18 mouse cellular contexts compared by ENCODE assay signal in the genomic region with DNA sequence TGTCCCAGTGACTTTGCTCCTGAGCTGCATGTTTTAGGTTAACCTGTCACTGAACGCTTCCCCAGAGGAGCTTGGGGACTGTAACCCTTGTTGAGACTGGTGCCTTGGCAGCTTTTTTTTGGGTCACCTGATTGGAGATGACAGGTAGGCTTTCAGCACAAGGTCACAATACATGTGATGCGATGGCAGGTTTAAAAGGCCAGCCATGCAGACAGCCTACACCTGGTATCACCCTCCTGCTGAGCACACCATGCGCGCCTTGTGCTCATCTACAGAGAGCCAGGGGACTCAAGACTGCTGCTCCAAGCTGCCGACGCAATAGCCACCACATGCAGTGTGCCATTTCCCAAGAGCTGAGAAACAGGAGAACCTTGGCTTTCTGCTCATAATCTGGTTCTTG. TPM values are rescaled to one million over a fixed set of nuclear protein-coding genes. Genes with fewer than 3 reads are reported as not detected.
DNase-seq lines count a peak whose midpoint lies in the region; ATAC-seq and TF ChIP-seq lines count a peak whose summit lies in the region.
"Had no signal": no experiment of that assay in that cellular context is flagged by ENCODE, and none has a peak within 500 bp of the region (broad histone marks: within the 10 kb centered on the region; RNA-seq: fewer than 3 reads in every experiment).

No protein-coding gene starts in this region.

- no peak overlapping the region for H3K4me3 ChIP-seq in liver, embryonic 11.5 days (ENCODE audit: low read depth, low read length)
- no peak overlapping the region for H3K4me3 ChIP-seq in liver, postnatal 0 days (ENCODE audit: low read depth, low read length)
- H3K4me3 ChIP-seq in intestine, postnatal 0 days (ENCODE audit: low read depth, low read length), result no peak overlapping the region
- H3K4me3 ChIP-seq: heart, embryonic 12.5 days had no signal

- peak overlapping the region; percentile 91; the same call in 1 of the 2 replicates for H3K9ac ChIP-seq in liver, embryonic 11.5 days (ENCODE audit: low read depth, low read length)
- H3K9ac ChIP-seq in liver, postnatal 0 days (replicated peaks), result no peak overlapping the region
- H3K9ac ChIP-seq in intestine, postnatal 0 days (ENCODE audit: low read depth, low read length), result no peak overlapping the region

- 97% methylated on average over 6 of the region's 6 CpGs for WGBS in liver, embryonic 11.5 days
- WGBS in liver, postnatal 0 days (ENCODE audit: insufficient replicate concordance), result 93% methylated on average over 6 of the region's 6 CpGs
- 90% methylated on average over 6 of the region's 6 CpGs for WGBS in intestine, postnatal 0 days

- no peaks in the 10 kb centered on the region for H3K27me3 ChIP-seq in liver, embryonic 11.5 days (replicated peaks; ENCODE audit: control insufficient read depth, insufficient read depth, low read length)
- H3K27me3 ChIP-seq in liver, postnatal 0 days (ENCODE audit: insufficient read depth, low read length), result no peaks in the 10 kb centered on the region
- H3K27me3 ChIP-seq in intestine, postnatal 0 days (replicated peaks; ENCODE audit: control insufficient read depth, insufficient read depth, low read length), result no peaks in the 10 kb centered on the region
- H3K27me3 ChIP-seq: embryonic facial prominence, embryonic 13.5 days; heart, embryonic 12.5 days had no signal

- TF ChIP-seq EP300 in liver, postnatal 0 days (IDR thresholded peaks at IDR 0.05; ENCODE audit: low read depth), result no peak

- no peak overlapping the region for H3K27ac ChIP-seq in liver, embryonic 11.5 days (ENCODE audit: low read depth, low read length)
- H3K27ac ChIP-seq in liver, postnatal 0 days (ENCODE audit: low read depth), result no peak overlapping the region
- no peak overlapping the region for H3K27ac ChIP-seq in intestine, postnatal 0 days (ENCODE audit: low read depth, low read length)
- H3K27ac ChIP-seq: embryonic facial prominence, embryonic 13.5 days had no signal

- no peak for ATAC-seq in liver, embryonic 11.5 days (replicated peaks; ENCODE audit: low FRiP score)
- no peak for ATAC-seq in liver, postnatal 0 days
- no peak for ATAC-seq in intestine, postnatal 0 days
- ATAC-seq: midbrain, embryonic 16.5 days had no signal

- peaks cover 44% of the 10 kb centered on the region for H3K36me3 ChIP-seq in liver, embryonic 11.5 days (ENCODE audit: control insufficient read depth, insufficient read depth, low read length)
- peaks cover 50% of the 10 kb centered on the region for H3K36me3 ChIP-seq in liver, postnatal 0 days (replicated peaks; ENCODE audit: insufficient read depth, low read length)
- peaks cover 48% of the 10 kb centered on the region for H3K36me3 ChIP-seq in intestine, postnatal 0 days (ENCODE audit: control insufficient read depth, insufficient read depth)

- peaks cover 11% of the 10 kb centered on the region for H3K4me1 ChIP-seq in liver, embryonic 11.5 days (replicated peaks; ENCODE audit: control insufficient read depth, insufficient read depth, low read length)
- peaks cover 19% of the 10 kb centered on the region for H3K4me1 ChIP-seq in liver, postnatal 0 days (ENCODE audit: insufficient read depth)
- peaks cover 6% of the 10 kb centered on the region; the same call in 1 of the 2 replicates for H3K4me1 ChIP-seq in intestine, postnatal 0 days (replicated peaks; ENCODE audit: control insufficient read depth, insufficient read depth, low read length)

- TF ChIP-seq CTCF in liver, postnatal 0 days (IDR thresholded peaks at IDR 0.05; ENCODE audit: low read depth), result no peak
- TF ChIP-seq CTCF in intestine, postnatal 0 days (IDR thresholded peaks at IDR 0.05; ENCODE audit: low read depth), result no peak

- H3K4me2 ChIP-seq in liver, embryonic 11.5 days, result no peak overlapping the region; the same call in 1 of the 2 replicates
- H3K4me2 ChIP-seq in liver, postnatal 0 days (ENCODE audit: low read depth, low read length), result 0 out of 2 replicates have a peak overlapping the region, but pooled peaks have one; percentile 85
- no peak overlapping the region for H3K4me2 ChIP-seq in intestine, postnatal 0 days (replicated peaks; ENCODE audit: low read depth)

- H3K9me3 ChIP-seq in liver, embryonic 11.5 days (ENCODE audit: control insufficient read depth, low read length), result no peaks in the 10 kb centered on the region
- no peaks in the 10 kb centered on the region for H3K9me3 ChIP-seq in liver, postnatal 0 days (ENCODE audit: low read length)
- no peaks in the 10 kb centered on the region for H3K9me3 ChIP-seq in intestine, postnatal 0 days (ENCODE audit: control insufficient read depth)
- H3K9me3 ChIP-seq: embryonic facial prominence, embryonic 13.5 days; heart, embryonic 12.5 days had no signal

- peak; percentile 57 for DNase-seq in cerebellum, adult 11 months
- DNase-seq in cerebellum, postnatal 4 days (ENCODE audit: low spot score in 2 of 2), result no peak
- no peak for DNase-seq in liver, embryonic 11.5 days (ENCODE audit: low spot score)
- DNase-seq in liver, result no peak
- DNase-seq in cerebellum, postnatal 14 days, result peak; percentile 35 to 50
- DNase-seq in liver, postnatal 0 days, result no peak
- DNase-seq in adrenal gland, postnatal 36 days, result no peak
- DNase-seq: adrenal gland, postnatal 25 days; heart, postnatal 36 days; kidney, adult 18-20 months; kidney, postnatal 14 days; layer of hippocampus, adult 9-11 months; lung, postnatal 36 days; thymus, adult 18-20 months had no signal

RNA-seq across cellular contexts. Expression of a gene that starts 2.8 kb away (rescaled TPM):
- polyA plus RNA-seq in liver, embryonic 11.5 days (2014; fragmentation: Nextera tagmentation; extraction: Ambion mirVana), result 81.7 and 83.4 TPM in 2 replicates
- 19.0 and 22.1 TPM in 2 replicates for polyA plus RNA-seq in liver, postnatal 0 days (2015; fragmentation: Nextera tagmentation; extraction: Ambion mirVana)
- polyA plus RNA-seq in intestine, postnatal 0 days (2015; fragmentation: Nextera tagmentation; extraction: Ambion mirVana), result 15.7 and 17.0 TPM in 2 replicates
- 10 to 100 TPM; 35.4 to 36.0 TPM for total RNA-seq in adrenal gland, postnatal 36 days (2021)

RNA-seq across cellular contexts. Expression of a gene that starts 22.8 kb away (rescaled TPM):
- 49.0 and 54.3 TPM in 2 replicates for polyA plus RNA-seq in liver, embryonic 11.5 days (2014; fragmentation: Nextera tagmentation; extraction: Ambion mirVana)
- 9.0 and 10.0 TPM in 2 replicates for polyA plus RNA-seq in liver, postnatal 0 days (2015; fragmentation: Nextera tagmentation; extraction: Ambion mirVana)
- polyA plus RNA-seq in intestine, postnatal 0 days (2015; fragmentation: Nextera tagmentation; extraction: Ambion mirVana), result 9.5 and 10.6 TPM in 2 replicates
- total RNA-seq in adrenal gland, postnatal 36 days (2021), result 10 to 100 TPM; 11.6 to 15.8 TPM

RNA-seq across cellular contexts. Expression of a gene that starts 43.5 kb away (rescaled TPM):
- 58.0 and 62.8 TPM in 2 replicates for polyA plus RNA-seq in liver, embryonic 11.5 days (2014; fragmentation: Nextera tagmentation; extraction: Ambion mirVana)
- polyA plus RNA-seq in liver, postnatal 0 days (2015; fragmentation: Nextera tagmentation; extraction: Ambion mirVana), result 13.4 and 14.7 TPM in 2 replicates
- 14.3 and 14.5 TPM in 2 replicates for polyA plus RNA-seq in intestine, postnatal 0 days (2015; fragmentation: Nextera tagmentation; extraction: Ambion mirVana)
- total RNA-seq in adrenal gland, postnatal 36 days (2021), result 10 to 100 TPM; 29.8 to 32.1 TPM

Comparison
In these comparisons a context has a peak if more than half of its experiments do, and no peak if none do; other contexts are left out.
1. DNase-seq: peak in cerebellum, adult 11 months (single experiment) and cerebellum, postnatal 14 days (2 of 2); none in cerebellum, postnatal 4 days (0 of 2), liver, embryonic 11.5 days (single experiment), liver (single experiment), liver, postnatal 0 days (single experiment) and adrenal gland, postnatal 36 days (0 of 2).